Mouse (Mus musculus): ENCODE data around the gene Syna.
A peak's percentile ranks its signal among the peaks of the same experiment; 100 is the strongest.

DNA sequence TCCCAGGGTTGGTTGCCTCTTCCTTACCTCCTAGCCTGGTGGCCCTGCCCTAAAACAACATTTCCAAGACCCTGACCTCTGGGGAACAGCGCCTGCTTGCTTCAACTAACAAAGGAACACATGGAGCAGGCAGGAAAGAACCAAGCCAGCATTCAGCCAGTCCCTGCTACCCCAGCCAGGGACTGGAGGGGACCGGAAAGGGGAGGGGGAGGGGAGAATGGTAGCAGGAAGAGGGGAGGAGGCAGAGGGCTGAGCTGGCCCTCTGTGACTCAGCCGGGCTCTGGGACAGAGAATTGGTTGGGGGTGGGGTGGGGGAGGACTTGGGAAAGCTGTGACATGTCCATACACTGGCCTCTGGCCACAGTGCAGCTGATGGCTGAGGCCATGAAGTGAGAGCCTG lies 20.1 kb downstream of the Syna start:
- no peak for TF ChIP-seq CTCF (IDR thresholded peaks at IDR 0.05; ENCODE audit: low read depth, low read length)
- TF ChIP-seq POLR2A (IDR thresholded peaks at IDR 0.05; ENCODE audit: insufficient read depth, low read length): peak; percentile 26
- 0 out of 2 replicates have a peak, but pooled peaks have one; percentile 59 for TF ChIP-seq EP300 (IDR thresholded peaks at IDR 0.05; ENCODE audit: insufficient read depth, low read depth, low read length)

Data from ES-Bruce4 (cell line).